Mouse (Mus musculus): ENCODE measurements around the gene Pigk.
A peak's percentile ranks its signal among the peaks of the same experiment; 100 is the strongest.
"Not testable (repeated sequence)": the region's sequence is repeated elsewhere in the genome, so short reads cannot be mapped to it uniquely, and the experiment has no call there.

Gene Pigk

DNA sequence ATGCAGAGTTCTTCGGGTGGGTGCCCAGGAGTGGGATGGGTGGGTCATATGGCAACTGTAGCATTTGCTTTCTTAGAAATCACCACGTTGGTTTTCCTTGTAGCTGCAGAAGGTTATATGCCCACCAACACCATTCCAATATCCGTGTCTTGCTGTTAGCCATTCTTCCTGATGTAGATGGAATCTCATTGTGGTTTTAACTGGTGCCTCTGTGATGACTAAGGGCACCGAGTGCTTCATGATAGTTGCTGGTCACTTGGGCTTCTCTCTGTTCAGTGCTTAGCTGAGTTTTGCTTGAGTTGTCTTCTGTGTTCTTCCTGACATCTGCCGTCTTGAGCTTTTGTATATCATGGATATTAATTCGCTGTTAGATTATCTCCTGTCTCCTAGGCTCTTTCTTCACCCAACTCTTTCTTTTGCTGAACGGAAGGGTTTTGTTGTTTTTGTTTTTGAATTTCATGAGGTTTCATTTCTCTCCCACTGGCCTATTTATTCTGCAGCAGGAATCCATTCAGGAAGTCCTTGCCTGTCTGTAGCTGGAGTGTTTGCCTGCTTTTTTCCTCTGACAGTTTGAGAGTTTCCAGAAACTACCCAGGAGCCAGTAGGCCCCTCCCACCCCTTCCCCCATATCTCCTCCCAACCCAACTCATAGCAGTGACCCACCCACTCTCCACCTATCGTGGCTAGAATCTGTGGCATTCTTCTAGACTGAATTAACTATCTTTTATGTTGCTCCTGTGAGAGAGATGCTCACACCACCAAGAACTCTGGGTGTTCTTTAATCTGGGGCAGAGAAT is 50.8 kb downstream of the Pigk start:
- no peak for DNase-seq (ENCODE audit: low read depth, low spot score)

DNA sequence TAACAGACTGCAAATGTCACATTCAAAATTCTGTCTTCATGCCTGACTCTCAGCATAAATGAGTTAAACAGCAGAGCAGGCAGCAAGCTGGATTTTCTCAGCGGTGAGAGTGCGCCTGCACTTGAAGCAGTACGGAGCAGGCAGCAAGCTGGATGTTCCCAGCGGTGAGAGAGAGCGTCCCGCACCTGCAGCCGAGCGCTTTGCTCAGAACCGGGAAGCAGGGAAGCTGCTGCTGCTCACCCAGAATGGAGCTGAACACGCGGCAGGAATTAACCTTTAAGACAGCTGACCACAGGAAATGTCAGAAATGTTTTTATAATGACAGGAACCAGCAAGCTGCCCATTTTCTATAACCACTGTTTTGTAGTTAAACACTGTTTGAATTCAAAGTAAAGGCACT is 53.6 kb downstream of the Pigk start:
- no peak for DNase-seq (ENCODE audit: low read depth, low spot score)

DNA sequence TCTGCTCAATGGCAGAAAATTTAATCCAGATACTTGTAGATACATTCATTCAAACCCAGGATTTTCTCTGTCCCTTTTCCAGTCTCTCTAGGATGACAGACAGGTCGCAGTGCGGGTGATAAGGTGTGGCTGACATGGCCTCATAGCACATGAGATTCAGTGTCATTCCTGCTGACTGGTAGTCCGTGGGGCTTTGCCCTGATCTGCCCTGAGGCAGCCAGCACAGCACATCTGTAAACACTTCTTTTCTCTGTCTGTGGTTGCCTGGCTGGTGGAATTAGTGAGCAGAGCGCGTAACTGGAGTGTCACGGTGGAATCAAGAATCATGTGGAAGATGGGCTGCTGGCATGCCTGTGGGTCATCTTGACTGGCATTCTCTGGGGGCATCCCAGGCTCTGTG is 56.2 kb downstream of the Pigk start:
- no peak for DNase-seq (ENCODE audit: low read depth, low spot score)

DNA sequence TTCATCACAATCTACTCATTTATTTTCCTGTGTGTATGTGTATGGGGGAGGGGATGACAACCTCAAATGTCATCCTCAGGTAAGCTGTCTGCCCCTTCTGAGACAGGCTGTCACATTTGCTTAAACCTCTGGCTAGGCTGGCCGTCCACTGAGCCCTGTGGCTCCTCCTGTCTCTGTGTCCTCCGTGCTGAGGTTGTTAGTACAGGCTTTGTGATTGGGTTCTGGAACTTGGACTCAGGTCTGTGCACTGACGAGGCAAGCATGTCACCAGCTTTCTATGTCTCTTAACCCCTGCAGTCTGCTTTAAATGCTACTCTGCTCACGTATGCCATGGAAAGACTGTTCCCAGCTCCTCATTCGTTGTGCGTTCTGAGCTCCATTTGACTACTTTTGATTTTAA is 62.5 kb downstream of the Pigk start:
- no peak for DNase-seq (ENCODE audit: low read depth, low spot score)

DNA sequence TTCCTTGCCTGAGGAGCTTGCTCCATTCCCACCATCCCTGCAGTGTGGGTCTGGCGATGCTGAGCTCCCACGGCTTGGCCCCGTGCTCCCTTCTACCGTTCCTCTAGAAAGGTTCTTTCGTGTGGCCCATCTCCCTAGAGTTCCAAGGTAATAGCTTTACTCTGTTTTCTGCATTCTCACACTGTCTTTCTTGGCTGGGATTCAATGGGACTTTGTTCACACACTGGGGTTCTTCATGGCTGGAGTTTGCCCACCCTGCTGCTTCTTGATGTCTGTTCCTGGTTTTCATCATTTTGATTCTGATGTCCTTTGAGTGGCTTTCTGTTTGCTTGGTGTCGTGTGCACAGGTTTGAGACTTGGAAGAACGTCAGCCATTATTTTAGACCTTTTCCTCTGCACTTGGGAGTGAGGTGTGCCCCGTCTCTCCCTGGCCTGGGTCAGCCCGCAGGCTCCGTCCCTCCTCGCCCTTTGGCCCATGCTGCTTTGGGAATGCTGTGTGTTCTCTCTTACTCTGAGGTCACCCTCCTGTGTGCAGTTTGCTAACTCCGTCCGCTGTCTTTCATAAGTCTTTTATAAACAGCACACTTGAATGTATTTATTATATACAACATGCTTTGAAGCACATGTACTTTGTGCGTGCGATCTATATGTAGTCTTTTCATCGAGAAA is 63.1 kb downstream of the Pigk start:
- DNase-seq (ENCODE audit: low read depth, low spot score): no peak

DNA sequence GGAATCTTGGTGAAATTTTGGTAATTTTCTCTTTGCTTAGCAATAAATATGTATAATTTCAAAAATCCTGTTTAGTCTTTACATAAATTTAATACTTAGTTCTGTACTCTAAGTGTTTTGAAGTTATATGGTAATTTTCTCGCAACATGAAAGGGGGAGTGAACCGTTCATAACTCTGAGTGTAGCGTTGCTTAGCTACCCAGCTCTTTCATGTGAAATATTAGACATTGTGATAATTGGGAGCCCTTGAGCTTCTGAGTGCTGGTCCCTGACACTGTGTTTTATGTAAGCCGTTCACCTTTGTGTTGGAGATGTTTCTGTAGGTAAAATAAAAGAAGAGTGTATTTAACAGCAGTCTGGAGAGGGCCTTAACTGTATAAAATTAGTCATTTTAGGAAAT is 65.9 kb downstream of the Pigk start:
- no peak for DNase-seq (ENCODE audit: low read depth, low spot score)

DNA sequence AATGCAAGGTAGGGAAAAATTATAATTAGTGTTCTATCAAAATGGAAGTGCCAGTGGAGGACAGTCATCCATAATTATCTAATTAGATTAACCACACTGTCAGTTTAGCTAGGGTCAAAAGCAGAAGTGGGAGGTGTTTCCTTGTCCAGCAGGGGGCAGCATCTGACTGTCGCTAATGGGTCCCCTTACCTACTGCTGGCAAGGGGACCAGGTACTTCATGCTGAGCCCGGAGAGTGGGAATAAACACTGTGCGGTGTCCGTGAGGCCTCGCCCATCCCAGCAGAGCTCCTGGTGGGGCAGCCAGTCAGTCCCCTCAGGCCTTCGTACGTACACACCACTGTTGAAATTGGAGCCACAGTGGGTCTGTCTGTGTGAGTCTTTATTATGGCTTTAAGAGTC is 69.9 kb downstream of the Pigk start:
- DNase-seq (ENCODE audit: low read depth, low spot score): peak; percentile 36

DNA sequence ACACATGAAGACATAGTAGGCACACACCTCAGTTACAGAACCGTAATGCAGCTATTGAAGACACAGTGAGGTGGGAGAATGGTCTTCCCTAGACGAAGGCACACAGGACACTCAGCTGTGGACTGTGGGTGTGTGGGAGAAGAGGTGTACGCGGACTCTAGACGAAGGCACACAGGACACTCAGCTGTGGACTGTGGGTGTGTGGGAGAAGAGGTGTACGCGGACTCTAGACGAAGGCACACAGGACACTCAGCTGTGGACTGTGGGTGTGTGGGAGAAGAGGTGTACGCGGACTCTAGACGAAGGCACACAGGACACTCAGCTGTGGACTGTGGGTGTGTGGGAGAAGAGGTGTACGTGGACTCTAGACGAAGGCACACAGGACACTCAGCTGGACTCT is 70.5 kb downstream of the Pigk start:
- not testable (repeated sequence) for DNase-seq (ENCODE audit: low read depth, low spot score)

DNA sequence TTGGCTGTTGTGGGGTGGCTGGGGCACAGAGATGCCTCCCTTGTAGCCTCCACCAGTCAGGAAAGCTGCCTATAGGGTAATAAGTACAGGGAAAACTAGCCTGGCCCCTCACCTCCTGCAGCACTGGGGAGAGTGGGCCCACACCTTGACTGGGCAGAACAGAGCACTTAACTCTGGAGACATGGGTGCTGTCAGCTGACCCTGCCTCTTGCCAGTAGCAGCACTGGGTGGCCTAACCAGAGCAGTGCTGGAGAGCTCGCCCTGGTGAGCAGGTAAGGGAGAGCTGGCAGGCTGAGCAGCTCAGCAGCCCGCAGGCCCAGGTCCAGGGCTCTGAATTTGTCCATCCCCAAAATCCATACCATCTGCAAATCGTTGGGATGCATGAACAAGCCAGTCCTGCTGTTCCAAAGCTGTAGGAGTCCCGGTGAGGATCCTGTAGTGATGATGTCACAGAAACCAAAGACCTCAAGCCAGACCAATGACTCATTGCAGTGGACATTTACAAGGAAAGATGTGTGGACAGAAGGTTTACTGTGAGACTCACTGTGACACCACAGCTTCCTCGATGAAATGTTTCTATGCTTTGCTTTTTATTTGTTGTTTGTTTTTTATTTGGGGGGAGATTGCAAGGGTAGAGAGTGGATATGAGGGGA is 74.5 kb downstream of the Pigk start:
- DNase-seq (ENCODE audit: low read depth, low spot score): not testable (repeated sequence)

DNA sequence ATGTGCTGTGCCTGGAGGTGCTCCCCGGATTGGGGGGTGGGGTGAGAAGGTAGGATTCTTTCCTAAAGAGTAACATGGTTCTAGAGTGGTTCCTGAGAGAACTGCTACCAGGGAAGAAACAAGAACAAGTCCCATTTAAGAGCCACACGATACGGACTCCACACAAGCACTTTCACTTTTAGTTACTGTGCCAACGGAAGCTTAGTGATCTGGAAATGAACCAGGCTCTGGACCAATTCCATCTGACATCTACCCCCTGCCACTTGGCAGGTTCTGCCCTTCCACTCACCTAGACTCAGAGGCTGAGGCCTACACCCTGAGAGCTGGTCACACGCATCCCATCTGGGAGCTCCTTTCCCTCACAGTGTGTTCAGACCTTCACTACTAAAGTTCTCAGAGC is 78.7 kb downstream of the Pigk start:
- no peak for DNase-seq (ENCODE audit: low read depth, low spot score)

DNA sequence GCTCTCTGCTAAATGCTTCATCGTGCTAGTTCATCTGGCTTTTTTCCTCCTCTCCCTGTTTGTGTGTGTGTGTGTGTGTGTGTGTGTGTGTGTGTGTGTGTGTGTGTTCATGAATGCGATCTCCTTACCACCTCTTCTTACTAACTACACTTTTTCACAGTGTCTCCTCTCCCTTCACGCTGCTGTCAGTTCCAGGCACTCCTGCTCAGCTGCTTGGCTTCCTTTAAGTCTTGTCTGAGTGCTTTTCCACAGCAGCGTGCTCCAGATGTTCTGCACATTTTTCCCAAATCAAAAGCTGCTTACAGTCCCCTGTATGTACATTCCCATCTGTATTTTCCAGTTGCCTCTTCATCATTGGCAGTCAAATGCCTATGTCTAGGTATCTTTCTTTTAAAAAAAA is 79.1 kb downstream of the Pigk start:
- DNase-seq (ENCODE audit: low read depth, low spot score): no peak

DNA sequence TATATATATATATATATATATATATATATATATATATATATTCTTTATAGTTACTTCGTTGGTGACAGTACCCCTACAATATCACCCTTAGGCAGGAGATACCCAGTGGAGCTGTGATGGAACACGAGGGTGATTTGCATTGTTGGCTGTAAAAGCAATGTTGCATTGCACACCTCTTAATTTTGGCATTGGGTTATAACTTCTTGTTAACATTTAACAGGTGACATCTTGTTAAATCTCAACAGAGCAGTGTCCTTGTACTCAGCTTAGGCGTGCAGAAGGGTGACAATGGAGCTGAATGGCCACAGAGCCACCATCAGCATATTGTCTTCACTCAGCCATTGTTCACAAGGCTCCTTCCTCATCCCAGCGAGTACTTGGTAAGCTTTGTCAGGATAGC is 82.3 kb downstream of the Pigk start:
- DNase-seq (ENCODE audit: low read depth, low spot score): no peak

DNA sequence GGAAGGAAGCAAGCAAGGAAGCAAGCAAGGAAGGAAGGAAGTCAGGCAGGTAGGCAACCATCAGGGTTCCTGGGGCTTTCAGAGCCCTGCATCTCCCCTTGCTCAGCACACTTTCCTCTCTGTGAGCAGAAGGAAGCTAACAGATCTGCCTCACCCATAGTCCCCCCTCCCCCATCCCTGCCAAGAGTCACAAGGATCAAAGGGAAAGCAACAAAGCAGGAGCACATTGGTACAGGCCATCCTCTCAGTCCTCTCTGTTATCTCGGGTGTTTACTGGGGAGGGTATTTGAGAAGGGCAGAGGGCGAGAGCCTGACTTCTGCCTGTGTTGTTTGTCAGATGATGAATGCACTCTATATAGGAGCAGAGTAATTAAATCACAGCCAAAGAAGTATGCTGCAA is 83.5 kb downstream of the Pigk start:
- DNase-seq (ENCODE audit: low read depth, low spot score): no peak

DNA sequence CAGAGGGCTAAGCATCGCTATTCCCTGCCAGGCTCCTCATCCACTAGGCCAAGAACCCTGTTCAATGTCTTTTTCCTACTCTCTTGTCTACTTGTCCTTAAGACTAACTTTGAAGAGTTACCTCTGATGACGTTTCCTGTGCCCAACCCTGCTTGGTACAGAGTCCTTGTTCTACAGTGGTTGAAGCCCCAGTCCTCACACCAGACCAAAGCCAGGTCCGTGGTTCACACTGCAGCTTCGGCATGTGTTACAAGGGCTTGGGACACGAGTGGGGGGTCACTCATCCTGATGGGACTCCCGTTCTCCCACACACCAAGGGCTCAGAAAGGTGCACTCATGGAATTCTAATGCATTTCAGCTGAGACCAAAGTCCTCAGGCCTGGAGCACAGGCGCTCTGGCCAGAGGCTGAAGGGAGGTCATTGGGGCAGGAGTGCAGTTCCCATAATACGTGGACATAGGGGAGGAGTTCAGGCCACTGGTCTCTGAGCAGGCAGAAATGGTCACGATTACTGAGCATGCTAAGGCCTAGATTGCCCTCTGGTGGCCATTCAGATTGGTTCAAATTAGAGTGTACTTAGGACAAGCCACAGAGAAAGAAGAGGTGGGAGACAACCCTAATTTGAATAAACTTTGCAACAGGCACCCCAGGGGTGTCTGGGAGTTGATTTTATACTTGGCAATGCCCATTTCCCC is 86.0 kb downstream of the Pigk start:
- peak; percentile 12 for DNase-seq (ENCODE audit: low read depth, low spot score)

DNA sequence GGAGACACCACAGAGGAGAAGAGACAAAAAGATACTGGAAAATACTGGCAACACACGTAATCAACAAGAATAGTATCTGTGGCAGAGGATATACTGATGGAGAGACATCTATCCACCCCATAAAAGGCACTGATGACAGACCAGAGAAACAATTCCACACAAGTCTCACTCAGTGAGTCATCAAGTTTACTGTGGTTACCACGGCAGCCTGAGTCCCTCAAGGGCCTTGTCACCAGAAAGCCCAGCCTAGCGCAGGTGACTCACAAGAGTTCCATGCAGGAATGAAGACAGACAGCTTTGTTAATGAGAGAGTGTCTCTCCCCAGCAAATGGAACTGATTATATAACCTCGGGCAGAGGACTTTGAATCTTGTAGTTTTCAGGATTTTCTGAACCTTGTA is 100.0 kb downstream of the Pigk start:
- no peak for DNase-seq (ENCODE audit: low read depth, low spot score)

DNA sequence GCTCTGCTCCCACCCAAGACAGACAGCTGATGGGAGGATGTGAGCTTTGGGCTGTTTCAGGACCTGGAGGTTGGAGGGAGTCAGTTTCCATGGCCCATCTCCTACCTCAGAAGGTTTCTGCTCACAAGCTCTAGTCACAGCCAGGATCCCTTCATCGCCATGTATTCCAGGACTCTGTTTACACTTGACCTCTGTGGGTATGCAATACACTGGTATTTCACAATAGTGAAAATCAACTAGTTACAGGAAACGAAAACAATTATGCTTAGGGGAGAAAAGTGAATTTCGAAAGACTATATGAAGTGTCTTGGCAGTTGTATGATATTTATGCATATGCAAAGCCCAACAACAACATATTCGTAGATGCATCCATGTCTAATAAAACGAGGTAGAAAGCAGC is 101.2 kb downstream of the Pigk start:
- DNase-seq (ENCODE audit: low read depth, low spot score): no peak

DNA sequence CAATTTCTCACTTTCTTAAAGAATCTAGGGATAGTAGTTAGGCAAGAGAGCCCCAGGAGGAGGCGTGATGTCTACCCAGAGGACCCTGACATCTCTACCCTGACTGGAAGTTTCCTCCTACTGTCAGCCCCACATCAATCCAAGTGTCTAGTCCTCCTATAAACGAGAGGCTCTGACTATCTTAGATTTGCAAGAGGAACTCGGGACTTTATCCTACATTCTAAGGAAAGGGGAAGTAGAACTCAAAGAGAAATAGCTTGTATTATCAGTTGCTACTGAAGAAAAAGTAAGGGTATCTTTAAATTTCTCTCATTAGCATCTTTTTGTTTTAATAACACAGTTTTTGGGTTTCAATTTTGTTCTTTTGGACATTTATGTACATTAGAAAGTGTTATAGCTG is 106.5 kb downstream of the Pigk start:
- DNase-seq (ENCODE audit: low read depth, low spot score): no peak

DNA sequence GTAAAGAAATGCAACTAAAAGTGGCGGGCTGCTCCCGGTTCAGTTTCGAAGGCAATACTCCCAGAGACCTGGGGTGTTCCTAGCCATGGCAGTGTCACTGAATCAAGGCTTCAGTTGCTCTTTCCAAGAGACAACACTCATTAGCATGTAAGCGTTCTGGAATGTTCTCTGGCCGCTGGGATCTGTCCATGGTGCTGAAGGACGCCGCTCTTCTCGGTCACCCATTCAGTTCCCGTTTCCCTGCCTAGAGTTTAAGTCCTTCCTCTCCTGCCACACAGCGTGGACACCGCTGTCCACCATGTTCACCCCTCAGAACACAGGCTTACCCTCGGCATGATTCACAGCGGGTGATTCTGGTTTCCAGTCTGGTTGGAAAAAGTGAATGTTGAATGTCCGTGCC is 107.3 kb downstream of the Pigk start:
- no peak for DNase-seq (ENCODE audit: low read depth, low spot score)

DNA sequence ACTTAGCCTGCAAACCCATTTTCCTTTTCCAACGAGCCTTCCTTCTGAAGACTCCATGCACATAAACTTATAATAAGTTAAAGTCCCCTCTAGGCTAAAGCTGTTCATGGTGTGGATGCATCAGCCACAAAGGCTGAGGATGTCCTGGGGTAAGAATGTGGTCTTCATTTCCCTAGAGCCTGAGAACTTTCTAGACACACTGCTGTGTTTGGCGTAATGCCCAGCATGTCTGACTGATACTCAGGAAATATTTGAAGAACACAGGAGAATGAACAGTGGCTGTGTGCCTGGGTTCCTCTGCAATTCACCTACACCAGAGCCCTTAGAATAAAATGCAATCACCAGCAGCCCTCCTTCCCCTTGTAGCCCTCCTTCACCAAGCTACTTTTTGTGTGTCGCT is 117.5 kb downstream of the Pigk start:
- DNase-seq (ENCODE audit: low read depth, low spot score): no peak

DNA sequence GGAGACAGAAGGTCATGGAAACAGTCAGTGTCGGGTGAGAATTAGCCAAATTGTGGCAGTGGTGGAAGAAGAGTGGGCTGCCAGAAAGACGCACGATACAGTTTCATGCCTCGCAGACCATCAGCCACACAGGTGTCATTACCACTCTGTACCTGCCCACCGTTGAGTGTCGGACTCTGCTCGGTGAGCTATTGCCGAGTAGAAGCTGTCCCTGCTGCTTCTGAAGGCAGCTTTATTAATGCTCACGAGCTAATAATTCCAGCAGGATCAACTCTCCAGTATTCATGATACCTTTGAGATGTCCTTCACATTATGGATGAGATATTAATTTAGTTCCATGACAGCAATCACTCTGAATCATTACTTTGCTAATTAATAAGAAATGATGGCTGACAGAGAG is 118.1 kb downstream of the Pigk start:
- no peak for DNase-seq (ENCODE audit: low read depth, low spot score)

DNA sequence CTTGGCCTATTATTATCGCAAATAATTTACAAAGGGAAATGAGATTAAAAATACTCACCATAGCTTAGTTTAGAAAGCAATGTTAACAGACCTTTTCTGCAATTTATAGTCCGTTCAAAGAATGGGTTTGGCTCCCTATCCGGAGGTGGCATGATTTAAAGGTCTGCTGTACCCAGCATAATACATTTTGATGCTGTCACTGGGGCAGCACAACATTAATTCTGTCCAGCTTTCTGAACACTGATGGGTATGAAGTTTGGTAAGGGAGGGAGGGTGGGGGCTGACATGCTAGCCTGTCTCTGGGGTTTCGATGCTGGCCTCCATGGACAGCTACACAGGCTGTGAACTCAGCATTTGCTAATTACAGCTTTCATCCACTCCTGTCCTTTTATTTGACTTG is 118.5 kb downstream of the Pigk start:
- DNase-seq (ENCODE audit: low read depth, low spot score): no peak

DNA sequence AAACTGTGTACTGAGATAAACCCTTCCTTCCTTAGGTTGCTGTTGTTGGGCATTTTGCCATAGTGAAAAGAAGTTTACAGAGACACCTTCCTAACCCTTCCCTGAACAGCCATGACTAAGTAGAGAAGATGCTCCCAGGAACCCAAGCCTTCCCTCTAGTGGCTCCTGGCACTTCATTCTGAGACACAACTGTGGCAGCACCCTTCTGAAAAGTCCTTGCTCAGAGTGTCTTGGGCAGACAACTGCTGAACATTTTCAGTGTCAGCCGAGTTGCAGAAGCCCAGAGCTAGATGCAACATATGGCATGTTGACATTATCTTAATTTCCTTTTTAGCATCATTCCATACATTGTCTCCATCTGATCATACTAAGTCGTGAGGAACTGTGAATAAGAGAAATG is 123.5 kb downstream of the Pigk start:
- DNase-seq (ENCODE audit: low read depth, low spot score): no peak
